Mouse (Mus musculus) cerebellum, adult 8-10 months (tissue): Measurements from ENCODE around the gene Hdac11.

Experiments
- DNase-seq: peaks from one replicate; pipeline ENCODE4 v3.0.0; 2022

Gene Hdac11

DNA sequence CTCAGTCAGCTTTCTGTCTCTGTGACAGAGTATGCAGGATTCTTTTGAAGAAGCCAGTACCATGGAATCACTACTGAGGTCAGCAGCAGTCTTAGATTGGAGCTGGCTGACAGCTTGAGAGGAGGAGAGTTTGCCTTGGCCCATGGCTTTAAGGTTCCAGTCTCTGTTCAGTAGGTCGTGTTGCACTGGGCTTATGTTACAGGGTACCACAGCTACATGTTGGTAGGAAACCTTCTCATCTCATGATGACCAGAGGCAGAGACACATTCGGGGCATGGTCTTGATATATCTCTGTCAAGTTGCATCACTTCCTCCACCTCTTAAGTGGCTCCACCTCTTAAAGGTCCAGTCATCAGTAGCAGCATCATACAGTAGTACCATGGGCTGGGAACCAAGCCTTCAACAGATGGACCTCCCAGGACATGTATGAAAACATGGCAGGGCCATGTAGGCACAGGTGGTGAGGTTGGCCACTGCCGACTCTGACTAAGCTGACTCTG is 15.0 kb downstream of the Hdac11 start:
- DNase-seq = no peak

DNA sequence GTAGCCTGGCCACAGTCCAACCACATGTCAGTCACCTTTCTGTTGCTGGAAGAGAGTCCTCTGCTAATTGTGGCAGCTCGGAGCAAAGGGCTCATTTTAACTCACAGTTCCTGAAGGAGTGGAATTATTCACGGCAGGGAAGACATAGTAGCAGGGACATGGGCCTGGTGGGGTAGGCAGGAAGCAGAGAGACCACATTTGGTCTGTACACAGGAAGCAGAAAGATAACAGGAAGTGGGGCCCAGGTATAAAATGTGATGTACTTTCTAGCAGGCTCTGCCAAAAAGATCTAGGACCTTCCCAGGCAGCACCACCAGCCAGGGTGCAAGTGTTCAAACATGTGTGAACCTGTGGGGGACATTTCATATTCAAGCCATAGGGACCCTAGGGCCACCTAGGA is 15.9 kb downstream of the Hdac11 start:
- DNase-seq = no peak

DNA sequence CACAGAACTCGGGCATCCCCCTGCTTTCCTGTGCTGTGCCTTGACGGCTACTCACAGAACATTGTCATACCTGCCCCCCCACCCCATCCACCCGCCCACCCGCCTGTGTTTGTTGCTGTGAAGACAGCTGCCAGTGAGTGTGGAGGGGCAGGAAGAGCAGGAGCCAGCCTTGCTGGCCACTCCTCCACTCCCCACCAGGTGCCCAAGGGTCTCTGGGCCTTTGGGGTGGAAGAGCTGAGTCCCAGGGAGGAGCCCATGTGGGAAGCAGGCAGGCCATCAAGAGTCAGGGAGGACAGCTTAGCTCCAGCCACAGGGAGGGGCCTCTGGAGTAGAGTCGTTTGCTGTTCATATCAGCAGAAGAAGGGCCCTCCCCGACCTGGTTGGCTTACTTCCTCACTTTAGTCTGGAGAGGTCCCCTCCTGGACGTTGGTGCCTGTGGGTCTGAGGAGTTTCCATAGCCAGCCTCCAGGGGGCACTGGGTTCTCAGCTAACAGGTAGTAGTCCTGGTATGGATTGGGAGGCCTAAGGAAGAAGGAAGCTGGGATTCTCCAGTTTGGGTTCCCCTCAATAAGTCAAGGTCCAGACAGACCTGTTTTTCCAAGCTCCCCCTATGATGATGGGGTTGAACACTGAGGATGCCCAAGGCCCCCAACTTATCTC is 16.9 kb downstream of the Hdac11 start:
- peak; percentile 43 for DNase-seq

DNA sequence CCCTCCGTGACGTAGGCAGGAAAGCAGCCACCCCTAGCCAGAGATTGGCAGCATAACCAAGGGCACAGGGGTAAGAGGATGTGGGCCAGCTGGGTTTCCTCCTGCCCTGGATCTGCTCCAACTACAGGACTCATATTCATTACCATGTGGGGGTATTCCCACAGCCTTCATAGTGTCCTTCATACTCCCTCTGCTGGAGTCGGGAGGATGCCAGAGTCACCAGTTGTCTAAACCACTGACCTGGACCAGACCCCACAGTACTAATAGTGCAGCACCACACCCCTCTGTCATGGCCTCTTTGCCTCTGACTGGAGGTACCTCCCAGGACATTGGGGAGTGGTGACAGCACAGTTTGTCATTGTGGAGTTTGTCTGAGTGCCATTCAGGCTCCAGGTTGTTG is 17.7 kb downstream of the Hdac11 start:
- no peak for DNase-seq

DNA sequence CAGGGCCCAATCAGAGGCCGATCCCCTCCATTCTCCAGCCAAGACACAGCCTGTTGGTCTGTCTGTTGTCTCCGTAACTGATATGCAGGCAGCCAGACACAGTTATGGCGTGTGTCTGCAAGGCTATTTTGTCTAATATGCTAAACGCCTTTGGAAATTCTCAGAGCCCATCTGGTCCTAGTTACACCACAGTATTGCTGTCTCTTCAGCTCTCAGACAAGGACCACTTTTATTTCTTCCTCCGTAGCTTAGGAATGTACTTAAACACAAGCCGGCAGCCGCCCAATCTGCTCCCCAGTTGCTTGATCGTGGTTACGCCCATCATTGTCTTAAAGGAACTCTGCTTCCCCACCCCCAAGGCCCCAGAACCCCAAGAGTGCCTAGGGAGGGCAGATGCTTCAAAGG is 24.3 kb downstream of the Hdac11 start:
- no peak for DNase-seq

DNA sequence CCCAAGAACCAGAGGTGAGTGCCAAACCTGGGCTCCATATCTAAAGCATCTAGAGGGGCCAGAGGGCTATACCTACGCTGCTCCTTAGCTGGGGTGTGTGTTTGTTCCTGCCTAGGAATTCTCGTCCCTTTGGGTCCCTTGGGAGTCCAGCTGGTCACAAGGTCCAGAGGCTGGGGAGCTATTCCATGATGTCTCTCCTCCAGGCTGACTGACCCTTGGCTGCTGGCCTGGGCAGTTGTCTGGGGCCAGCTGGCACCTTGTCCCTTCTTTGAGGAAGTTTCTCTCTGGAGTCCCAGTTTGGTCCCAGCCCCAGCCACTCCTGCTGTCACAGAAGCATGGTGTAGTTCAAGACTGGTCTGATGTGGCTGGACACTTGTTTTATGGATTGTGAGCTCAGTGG is 24.9 kb downstream of the Hdac11 start:
- no peak for DNase-seq

DNA sequence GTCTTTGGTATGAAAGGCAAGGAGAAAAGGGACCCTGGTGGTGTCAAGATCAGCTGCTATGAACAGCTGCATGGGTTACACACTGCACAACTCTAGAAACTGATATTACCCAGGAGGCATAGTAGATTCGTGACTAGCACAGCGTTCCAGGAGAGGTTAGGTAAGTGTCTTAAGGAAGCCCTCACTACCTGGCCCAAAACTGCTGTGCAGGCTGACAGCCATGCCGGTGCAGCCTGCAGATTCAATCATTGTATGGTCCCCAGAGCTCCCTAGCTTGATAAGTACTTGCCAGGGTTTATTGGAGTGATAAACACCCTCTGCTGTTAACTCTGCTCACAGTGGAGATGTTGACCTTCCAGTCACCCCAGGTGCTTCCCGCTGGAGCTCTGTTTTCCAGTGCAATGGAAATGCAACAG is 25.6 kb downstream of the Hdac11 start:
- DNase-seq = no peak

DNA sequence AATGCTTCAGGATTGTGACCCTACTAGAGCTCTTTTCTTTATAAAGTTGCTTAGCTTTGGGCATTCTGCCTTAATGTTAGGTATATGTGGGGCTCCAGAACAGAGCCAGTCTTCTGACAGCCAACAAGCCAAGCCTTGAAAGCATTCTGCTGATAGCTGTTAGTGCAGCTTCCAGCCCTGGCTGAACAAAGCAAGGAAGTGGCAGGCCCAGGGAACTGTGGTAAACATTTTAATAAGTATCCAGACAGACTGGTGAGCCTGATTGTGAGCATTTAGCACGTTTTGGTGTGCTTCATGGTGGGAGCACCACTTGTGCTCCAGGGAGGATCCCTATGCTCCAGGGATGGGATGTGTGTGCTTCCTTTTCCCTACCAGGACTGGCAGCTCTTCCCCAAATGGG is 26.6 kb downstream of the Hdac11 start:
- DNase-seq = no peak

DNA sequence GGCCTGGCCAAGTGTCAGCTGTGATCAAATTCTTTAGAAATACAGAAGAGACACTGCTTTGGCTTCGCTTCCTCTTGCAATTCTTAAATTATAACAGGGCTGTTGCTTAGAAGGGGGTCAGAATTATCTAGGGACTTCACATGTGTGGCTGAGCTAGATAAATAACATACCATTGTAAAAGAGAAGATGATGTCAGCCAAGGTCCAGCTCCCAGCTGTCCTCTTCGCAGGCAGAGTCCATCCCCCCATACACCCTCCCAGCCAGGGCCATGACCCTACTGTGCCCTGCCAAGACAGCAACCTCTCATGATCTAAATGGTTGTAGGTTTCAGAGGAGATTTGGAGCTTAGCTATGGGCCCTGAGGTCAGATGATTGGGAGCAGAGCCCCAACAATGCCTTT is 27.5 kb downstream of the Hdac11 start:
- no peak for DNase-seq

DNA sequence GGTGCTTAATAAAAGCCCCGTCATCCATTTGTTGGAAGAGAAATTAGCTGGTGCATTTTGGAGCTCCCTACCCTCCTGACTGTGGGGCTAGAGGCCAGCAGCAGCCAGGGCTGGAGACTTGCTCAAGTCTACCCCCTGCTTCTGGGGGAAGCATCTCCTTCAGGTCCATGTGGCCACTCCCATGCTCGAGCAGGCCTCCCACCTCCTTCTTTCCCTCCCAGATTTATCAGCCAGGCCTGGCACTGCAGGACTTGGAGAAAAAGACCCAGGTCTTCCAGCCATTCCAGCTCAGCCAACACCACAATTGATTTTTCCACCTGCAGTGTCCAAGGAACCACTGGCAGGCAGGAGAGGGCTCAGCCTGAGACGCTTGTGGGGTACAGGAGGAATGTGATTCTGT is 28.3 kb downstream of the Hdac11 start:
- DNase-seq = no peak

DNA sequence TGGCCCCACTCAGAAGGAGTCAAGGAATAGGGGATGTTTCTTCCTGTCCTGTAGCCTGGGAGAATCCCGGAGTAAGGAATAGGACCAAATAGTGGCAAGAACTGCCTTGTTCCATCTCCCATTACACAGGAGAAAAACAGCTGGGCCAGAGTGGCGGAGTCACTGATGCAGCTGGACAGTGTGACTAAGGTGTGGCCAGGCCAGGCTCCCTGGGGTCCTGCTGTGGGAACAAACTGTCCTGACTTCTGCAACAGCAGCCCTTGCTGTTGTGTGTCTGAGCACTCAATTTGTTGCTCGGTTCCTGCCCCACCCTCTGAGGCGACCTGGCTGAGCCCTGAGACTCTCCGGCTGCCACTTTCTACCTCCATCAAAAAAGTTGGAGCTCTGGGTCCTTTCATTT is 29.0 kb downstream of the Hdac11 start:
- no peak for DNase-seq

DNA sequence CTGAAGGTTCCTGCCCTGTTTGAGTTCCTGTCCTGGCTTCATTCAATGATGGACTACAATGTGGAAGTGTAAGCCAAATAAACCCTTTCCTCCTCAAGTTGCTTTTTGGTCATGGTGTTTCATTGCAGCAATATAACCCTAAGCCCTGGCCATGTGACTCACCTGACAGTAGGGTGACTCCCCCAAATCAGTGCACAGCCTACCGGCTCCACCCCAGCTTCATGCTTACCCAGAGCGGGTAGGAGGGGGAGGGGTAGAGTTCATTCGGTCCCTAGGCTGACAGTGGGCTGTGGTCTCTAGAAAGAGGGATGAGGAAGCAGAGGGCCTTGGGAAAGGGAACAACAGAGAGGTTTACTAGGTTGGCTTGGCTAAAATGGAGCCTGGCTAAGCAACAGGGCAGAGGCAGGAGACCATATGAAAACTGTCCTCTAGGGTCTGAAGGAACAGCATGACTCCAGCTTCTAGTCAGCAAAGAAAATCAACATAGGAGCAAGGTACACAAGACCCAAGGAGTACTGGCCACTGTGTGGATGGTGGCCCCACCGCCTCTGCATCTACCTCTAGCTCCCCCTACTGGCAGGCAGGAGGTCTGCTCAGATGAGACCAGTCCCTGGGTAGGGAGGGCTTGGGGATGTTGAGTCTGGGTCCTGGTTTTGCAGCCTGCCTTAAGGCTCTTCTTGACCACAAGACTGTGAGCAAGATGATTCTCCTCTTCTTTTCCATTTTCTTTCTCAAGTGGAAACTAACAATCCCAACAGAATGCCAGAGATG is 29.9 kb downstream of the Hdac11 start:
- no peak for DNase-seq

DNA sequence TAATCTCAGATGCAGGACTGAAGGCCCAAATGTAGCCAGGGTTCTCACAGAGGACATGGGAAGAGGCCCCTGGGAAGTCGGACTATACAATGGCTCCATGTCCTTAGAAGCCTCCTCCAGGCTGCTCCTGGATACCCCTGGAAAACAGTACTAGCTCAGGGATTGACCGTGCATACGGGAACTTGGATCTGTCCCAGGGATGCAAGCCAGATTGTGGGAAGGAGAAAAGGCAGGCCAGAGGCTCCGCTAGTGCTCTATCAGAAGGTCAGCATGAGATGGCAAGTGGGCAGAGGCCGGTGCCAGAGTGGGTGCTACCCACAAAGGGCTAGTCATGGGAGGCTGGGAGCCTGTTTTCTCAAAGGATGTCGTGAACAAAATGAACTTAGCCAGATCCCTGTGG is 30.5 kb downstream of the Hdac11 start:
- no peak for DNase-seq

DNA sequence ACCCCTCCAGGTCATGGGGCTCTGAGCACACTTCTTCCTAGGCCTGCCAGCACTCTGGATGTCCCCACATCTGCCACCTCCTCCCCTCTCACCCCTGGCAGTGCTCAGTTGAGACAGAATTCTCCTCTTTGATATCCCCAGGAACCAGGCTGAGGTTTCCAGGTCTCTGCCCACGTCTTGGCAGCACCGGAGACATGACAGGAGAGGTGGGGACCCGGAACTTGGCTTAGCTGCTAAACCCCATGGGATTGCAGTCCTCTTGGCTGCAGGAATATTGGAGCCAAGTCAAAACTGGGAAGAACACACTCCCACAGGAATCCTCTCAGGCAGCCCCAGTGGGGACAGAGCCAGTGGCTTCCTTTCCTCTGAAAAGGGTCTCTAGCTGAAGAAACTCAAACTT is 31.4 kb downstream of the Hdac11 start:
- no peak for DNase-seq

DNA sequence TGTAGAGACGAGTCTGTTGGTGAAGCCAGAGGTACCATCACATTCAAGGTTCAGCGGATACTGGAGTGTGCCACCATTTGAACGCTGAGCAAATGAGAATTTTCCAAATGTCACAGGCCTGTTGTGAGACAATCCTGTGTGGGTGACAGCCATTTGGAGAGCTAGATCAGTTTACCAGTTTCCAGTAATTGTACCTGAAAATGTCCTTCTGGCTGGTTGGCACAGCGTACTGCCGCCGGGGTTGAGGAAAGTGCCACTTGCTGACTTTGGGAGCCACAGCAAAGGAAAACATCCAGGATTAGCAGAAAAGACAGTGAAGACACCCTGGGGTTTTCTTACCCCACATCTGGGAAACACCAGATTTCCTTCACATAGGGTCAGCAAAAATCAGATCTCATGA is 33.5 kb downstream of the Hdac11 start:
- peak; percentile 46 for DNase-seq

DNA sequence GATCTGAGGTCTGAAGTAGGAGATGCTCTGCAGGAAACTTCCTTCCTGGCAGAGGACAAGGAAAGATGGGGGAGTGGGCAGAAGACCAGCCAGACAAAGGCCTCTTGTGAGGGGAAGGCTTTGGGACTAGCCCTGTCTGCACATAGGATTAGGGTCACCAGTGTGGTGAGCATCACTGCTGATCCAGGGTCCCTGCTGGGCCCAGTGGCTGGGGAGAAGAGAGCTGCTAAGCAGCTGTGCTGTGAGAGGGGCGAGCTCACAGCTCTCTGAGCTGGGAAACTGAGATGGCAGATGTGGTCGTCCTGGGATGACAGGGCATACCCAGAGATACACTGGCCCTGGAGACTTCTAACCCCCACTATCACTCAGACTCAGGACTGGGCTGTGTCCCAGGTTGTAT is 35.0 kb downstream of the Hdac11 start:
- DNase-seq = no peak

DNA sequence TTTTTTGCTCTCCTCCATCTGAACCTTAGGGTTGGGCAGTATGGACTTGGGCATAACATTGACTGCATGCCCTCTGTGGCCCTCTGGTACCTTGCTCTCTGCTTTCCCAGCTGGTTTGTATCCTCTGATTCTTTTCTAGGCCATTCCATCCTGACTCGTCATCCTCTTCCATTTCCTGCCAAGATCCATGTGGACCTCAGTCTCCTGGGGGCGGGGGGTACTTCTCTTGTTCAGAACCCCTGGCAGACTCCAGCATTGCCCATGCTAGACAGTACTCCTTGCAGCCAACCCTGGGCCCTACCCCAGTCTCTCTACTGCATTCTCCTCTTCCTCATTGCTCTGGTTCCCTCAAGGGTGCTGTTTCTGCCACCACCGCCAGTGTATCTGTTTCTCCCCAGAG is 36.0 kb downstream of the Hdac11 start:
- DNase-seq = no peak

DNA sequence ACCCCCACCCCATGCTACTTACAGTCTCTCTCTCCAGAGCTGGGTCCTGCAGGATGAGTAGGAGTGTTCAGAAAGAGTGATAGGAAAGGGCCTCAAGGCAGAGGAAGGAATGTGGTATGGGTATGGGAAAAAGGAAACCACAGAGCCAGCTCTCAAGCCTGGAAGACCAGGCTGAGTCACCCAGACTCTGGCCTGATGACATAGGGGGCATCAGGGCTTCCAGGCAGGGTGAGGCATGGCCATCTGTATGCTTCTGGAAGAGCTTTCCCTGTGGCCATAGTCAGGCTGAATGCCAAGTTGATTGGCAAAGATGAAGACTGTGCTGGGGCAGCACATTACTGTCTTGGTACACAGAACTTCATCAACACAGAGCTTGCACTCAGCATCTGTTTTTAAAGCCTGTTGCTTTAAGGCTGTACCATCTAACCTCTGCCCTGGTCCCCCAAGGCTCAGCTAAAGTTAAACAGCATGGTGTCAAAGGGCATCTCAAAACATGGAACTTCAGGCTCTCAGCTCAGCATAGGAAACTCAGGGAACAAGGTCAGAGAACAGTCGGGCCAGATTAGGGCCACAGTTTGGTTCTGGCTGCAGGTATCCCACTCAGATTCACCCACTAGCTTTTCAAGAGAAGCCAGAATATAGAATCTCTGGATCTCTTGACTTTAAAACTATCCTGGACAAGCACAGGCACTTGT is 36.5 kb downstream of the Hdac11 start:
- DNase-seq = no peak

DNA sequence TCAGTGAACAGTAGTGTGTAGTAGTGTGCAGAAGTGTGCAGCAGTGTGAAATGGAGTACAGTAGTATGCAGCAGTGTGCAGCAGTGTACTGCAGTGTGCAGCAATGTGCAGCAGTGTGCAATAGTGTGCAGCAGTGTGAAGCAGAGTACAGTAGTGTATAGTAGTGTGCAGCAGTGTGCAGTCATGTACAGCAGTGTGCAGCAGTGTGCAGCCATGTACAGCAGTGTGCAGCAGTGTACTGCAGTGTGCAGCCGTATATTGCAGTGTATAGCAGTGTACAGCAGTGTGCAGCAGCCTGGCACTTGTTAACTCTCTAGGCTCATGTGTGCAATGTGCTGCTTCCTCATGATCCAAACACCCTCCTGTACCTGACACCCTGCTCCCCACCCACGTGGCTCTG is 42.0 kb downstream of the Hdac11 start:
- DNase-seq = no peak

DNA sequence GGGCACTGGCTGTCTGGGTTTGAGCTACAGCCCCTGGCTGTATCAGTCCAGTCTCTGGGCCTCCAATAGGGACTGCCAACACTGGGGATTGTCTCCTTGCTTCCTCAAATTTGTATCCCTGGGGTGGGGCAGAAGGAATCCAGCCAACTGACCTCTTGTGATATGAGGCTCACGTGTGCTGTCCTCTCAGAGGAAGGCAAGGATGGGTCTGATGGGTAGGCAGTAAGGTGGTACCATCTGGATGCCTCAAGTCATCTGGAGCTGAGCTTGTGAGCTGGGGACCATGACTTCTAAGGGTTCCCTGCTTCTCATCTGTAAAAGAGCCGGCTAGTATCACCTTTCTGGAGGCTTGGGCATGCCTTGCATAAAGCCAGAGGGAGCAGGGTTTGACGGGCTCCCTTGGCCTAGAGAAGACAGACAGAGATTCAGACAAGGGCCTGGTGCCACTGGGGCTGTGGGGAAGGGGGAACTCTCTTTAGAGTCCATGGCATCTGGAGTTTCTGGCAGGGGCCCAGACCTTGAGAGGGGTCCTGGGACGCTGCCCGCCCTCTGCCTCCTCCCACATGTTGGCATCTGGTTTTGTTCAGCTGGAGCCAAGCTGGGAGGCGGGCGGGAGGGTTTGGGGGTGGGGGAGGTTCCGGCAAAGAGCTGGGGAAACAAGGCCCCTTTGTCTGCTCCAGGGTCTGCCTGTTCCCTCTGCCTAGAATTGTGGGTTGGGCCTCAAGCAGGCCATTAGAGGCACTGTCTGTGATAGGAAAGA is 44.1 kb downstream of the Hdac11 start:
- DNase-seq = peak; percentile 30

DNA sequence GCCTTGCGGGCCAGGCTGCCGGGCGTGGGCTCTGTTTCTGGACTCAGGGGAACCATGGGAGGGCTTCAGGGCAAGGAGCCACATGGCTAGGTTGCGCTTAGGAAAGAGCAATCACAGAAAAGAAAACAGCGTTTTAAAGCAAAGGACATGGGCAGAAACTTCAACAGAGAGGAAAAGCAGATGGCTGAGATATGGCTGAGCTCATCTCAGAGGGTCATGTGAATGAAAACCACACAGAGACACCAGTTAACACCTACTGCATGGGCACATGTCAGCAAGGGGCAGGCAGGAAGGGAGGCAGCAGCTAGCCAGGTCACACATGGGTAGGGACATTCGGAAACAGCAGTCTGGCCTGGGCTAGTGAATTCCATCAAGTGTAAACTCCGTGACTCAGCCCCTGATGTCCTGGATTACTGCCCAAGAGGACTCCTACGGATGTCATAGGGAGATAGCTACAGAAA is 45.4 kb downstream of the Hdac11 start:
- no peak for DNase-seq

DNA sequence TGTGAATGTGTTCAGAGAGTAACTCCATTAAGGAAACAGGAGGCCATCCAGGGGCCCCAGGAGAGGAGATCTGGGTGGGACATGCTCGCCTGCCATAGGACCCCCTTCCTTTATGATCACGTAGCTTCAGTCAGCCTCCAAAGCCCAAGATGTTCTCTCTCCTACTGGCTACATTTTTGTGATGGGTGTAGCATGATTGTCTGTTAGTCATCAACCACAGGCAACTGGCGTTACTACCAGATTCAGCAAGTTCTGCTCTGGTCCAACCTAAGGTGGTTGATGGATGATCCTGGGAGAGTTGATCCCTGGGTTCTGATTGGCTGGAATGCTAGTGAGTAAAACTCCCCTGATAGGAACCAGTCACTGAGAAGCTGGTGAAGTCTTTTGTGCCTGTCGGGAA is 46.1 kb downstream of the Hdac11 start:
- DNase-seq = no peak

DNA sequence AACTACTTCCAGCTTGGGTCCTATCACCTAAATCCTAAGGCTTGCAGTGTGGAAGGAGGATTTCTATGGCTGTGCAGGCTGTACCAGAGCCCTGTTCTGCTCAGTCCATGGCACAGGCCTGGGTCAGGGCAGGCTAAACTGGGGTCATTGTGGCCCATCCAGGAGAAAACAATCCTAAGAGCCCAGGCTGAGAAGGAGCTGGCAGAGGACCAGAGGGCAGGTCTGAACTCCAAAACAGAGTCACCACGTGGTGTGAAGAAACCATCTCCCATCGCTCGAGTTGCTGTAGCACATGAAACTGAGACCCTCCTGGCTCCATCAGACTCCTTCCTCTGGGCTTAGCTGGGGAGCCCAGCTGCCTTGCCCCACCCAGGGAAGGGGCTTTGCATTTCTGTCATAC is 48.9 kb downstream of the Hdac11 start:
- no peak for DNase-seq
